Comparison of ENCODE assay signal across 9 mouse cellular contexts in the genomic region with DNA sequence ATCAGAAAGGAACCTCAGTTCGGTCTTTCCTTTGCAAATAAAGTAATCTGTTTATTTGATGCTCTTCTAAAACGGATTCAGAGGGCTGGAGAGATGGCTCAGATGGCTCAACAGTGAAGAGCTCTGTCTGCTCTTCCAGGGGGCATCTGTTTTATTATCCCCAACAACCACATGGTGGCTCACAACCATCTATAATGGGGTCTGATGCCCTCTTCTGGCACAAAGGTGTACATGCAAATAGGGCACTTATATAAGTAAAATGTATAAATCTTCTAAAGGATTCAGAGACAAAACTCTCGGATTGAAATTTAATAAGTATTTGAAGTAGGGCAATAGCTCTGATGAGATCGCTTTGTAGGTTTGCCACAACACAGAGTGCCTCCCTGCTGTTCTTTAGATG. TPM values are rescaled to one million over a fixed set of nuclear protein-coding genes. Genes with fewer than 3 reads are reported as not detected.
DNase-seq lines count a peak whose midpoint lies in the region; ATAC-seq and TF ChIP-seq lines count a peak whose summit lies in the region.
"Had no signal": no experiment of that assay in that cellular context is flagged by ENCODE, and none has a peak within 500 bp of the region (broad histone marks: within the 10 kb centered on the region; RNA-seq: fewer than 3 reads in every experiment).

No protein-coding gene starts in this region.

- peaks cover 6% of the 10 kb centered on the region for H3K4me1 ChIP-seq in midbrain, embryonic 11.5 days (ENCODE audit: control insufficient read depth, insufficient read depth, low read length)
- peaks cover 13% of the 10 kb centered on the region for H3K4me1 ChIP-seq in midbrain, embryonic 16.5 days (ENCODE audit: control insufficient read depth, insufficient read depth, low read length)
- no peaks in the 10 kb centered on the region for H3K4me1 ChIP-seq in stomach, postnatal 0 days (replicated peaks; ENCODE audit: control insufficient read depth, insufficient read depth)
- H3K4me1 ChIP-seq in kidney, embryonic 16.5 days (ENCODE audit: insufficient read depth, low read length) = peaks cover 13% of the 10 kb centered on the region

- H3K4me2 ChIP-seq in midbrain, embryonic 11.5 days = no peak overlapping the region
- H3K4me2 ChIP-seq in midbrain, embryonic 16.5 days (ENCODE audit: low read length) = no peak overlapping the region
- H3K4me2 ChIP-seq in stomach, postnatal 0 days (replicated peaks; ENCODE audit: low read depth) = no peak overlapping the region
- no peak overlapping the region for H3K4me2 ChIP-seq in kidney, embryonic 16.5 days (replicated peaks; ENCODE audit: low read depth, low read length)
- H3K4me2 ChIP-seq: heart, embryonic 15.5 days had no signal

- intact Hi-C loops in gastrocnemius, adult 2 months (cut with DNase I) = loop anchor here (2.0 kb wide), 1 partner anchor 36 kb away; no protein-coding TSS in a partner anchor
- intact Hi-C loops in left cerebral cortex, postnatal 36 days (cut with DNase I) = loop anchor here (10.0 kb wide), 1 partner anchor 244 kb away; the partner anchor contains the start of gene Cfap126

- ATAC-seq in midbrain, embryonic 11.5 days (ENCODE audit: low FRiP score) = no peak
- ATAC-seq in midbrain, embryonic 16.5 days = no peak
- no peak for ATAC-seq in stomach, postnatal 0 days (ENCODE audit: low FRiP score, low TSS enrichment)
- no peak for ATAC-seq in kidney, embryonic 16.5 days (ENCODE audit: low FRiP score, low TSS enrichment)

- H3K4me3 ChIP-seq in gastrocnemius, adult 2 months = no peak overlapping the region
- no peak overlapping the region for H3K4me3 ChIP-seq in midbrain, embryonic 11.5 days (ENCODE audit: low read depth, low read length)
- H3K4me3 ChIP-seq in midbrain, embryonic 16.5 days (ENCODE audit: low read depth, low read length) = no peak overlapping the region
- no peak overlapping the region for H3K4me3 ChIP-seq in stomach, postnatal 0 days (ENCODE audit: low read depth, low read length)
- H3K4me3 ChIP-seq in kidney, embryonic 16.5 days (ENCODE audit: low read length) = no peak overlapping the region
- H3K4me3 ChIP-seq: heart, embryonic 15.5 days had no signal

- H3K9me3 ChIP-seq in midbrain, embryonic 11.5 days (ENCODE audit: control insufficient read depth, low read length) = peaks cover 2% of the 10 kb centered on the region; the same call in 1 of the 2 replicates
- peaks cover 4% of the 10 kb centered on the region; the same call in 1 of the 2 replicates for H3K9me3 ChIP-seq in midbrain, embryonic 16.5 days (replicated peaks; ENCODE audit: control insufficient read depth, low read length, poor library complexity, severe bottlenecking)
- no peaks in the 10 kb centered on the region for H3K9me3 ChIP-seq in stomach, postnatal 0 days (ENCODE audit: control insufficient read depth, low read length)
- H3K9me3 ChIP-seq in kidney, embryonic 16.5 days (ENCODE audit: low read length) = no peaks in the 10 kb centered on the region; the same call in 1 of the 2 replicates
- H3K9me3 ChIP-seq: heart, embryonic 15.5 days had no signal

- H3K27ac ChIP-seq in gastrocnemius, adult 2 months = no peak overlapping the region
- no peak overlapping the region for H3K27ac ChIP-seq in midbrain, embryonic 11.5 days (ENCODE audit: low read depth, low read length)
- H3K27ac ChIP-seq in midbrain, embryonic 16.5 days (ENCODE audit: low read length) = no peak overlapping the region
- no peak overlapping the region for H3K27ac ChIP-seq in stomach, postnatal 0 days (replicated peaks)
- no peak overlapping the region for H3K27ac ChIP-seq in kidney, embryonic 16.5 days (ENCODE audit: low read length)
- H3K27ac ChIP-seq: heart, embryonic 15.5 days had no signal

- no peak for DNase-seq in gastrocnemius, adult 2 months
- DNase-seq in gastrocnemius, postnatal 4 days (ENCODE audit: low spot score in 2 of 2) = no peak
- DNase-seq in midbrain, embryonic 11.5 days (ENCODE audit: low spot score, missing footprints) = peak; percentile 86
- peak; percentile 51 for DNase-seq in cerebellum, adult 9-11 months
- no peak for DNase-seq in stomach, postnatal 0 days (ENCODE audit: low spot score)
- no peak for DNase-seq in left cerebral cortex, postnatal 36 days (ENCODE audit: low spot score in 2 of 2)

- TF ChIP-seq CTCF in gastrocnemius, adult 2 months (IDR thresholded peaks at IDR 0.05) = peak; percentile 65
- peak; percentile 88 for TF ChIP-seq CTCF in stomach, postnatal 0 days (IDR thresholded peaks at IDR 0.05; ENCODE audit: low read depth)

- WGBS in midbrain, embryonic 11.5 days = 77% methylated on average over 4 of the region's 4 CpGs
- WGBS in midbrain, embryonic 16.5 days = 75% methylated on average over 4 of the region's 4 CpGs
- 66% methylated on average over 4 of the region's 4 CpGs for WGBS in stomach, postnatal 0 days
- WGBS in kidney, embryonic 16.5 days = 73% methylated on average over 4 of the region's 4 CpGs

- TF ChIP-seq EP300 in stomach, postnatal 0 days (optimal IDR thresholded peaks at IDR 0.05) = no peak

- H3K27me3 ChIP-seq in midbrain, embryonic 11.5 days (ENCODE audit: control insufficient read depth, insufficient read depth, low read length) = no peaks in the 10 kb centered on the region
- no peaks in the 10 kb centered on the region for H3K27me3 ChIP-seq in midbrain, embryonic 16.5 days (ENCODE audit: control insufficient read depth, insufficient read depth, low read depth, low read length)
- H3K27me3 ChIP-seq in stomach, postnatal 0 days (ENCODE audit: control insufficient read depth, insufficient read depth, low read length) = no peaks in the 10 kb centered on the region
- no peaks in the 10 kb centered on the region for H3K27me3 ChIP-seq in kidney, embryonic 16.5 days (ENCODE audit: insufficient read depth, low read length)
- H3K27me3 ChIP-seq: heart, embryonic 15.5 days had no signal

- H3K9ac ChIP-seq in midbrain, embryonic 11.5 days (ENCODE audit: low read length) = no peak overlapping the region
- no peak overlapping the region for H3K9ac ChIP-seq in midbrain, embryonic 16.5 days (ENCODE audit: low read depth, low read length)
- no peak overlapping the region for H3K9ac ChIP-seq in stomach, postnatal 0 days (ENCODE audit: low read length)
- H3K9ac ChIP-seq in kidney, embryonic 16.5 days (replicated peaks; ENCODE audit: low read length) = no peak overlapping the region
- H3K9ac ChIP-seq: heart, embryonic 15.5 days had no signal

- H3K36me3 ChIP-seq in midbrain, embryonic 11.5 days (ENCODE audit: control insufficient read depth, insufficient read depth, low read length) = peaks cover 3% of the 10 kb centered on the region; the same call in 1 of the 2 replicates
- peaks cover 7% of the 10 kb centered on the region for H3K36me3 ChIP-seq in midbrain, embryonic 16.5 days (ENCODE audit: control insufficient read depth, insufficient read depth, low read length)
- peaks cover 4% of the 10 kb centered on the region; the same call in 1 of the 2 replicates for H3K36me3 ChIP-seq in stomach, postnatal 0 days (ENCODE audit: control insufficient read depth, insufficient read depth, low read length)
- H3K36me3 ChIP-seq in kidney, embryonic 16.5 days (ENCODE audit: insufficient read depth, low read length) = peaks cover 14% of the 10 kb centered on the region

RNA-seq across cellular contexts. Expression of gene Klhdc9, which starts 2.2 kb away (rescaled TPM):
- total RNA-seq in gastrocnemius, adult 2 months (2021) = not detected
- under 1 TPM; 0.74 to 0.83 TPM for total RNA-seq in gastrocnemius, postnatal 4 days (2021)
- polyA plus RNA-seq in midbrain, embryonic 11.5 days (2014; fragmentation: Nextera tagmentation; extraction: Ambion mirVana) = 1.4 and 2.3 TPM in 2 replicates
- 4.3 and 4.6 TPM in 2 replicates for polyA plus RNA-seq in midbrain, embryonic 16.5 days (2015; fragmentation: Nextera tagmentation; extraction: Ambion mirVana)
- polyA plus RNA-seq in stomach, postnatal 0 days (2015; fragmentation: Nextera tagmentation; extraction: Ambion mirVana) = 0.86 and 1.2 TPM in 2 replicates
- polyA plus RNA-seq in kidney, embryonic 16.5 days (2015; fragmentation: Nextera tagmentation; extraction: Ambion mirVana) = 4.2 and 4.3 TPM in 2 replicates
- 10 to 100 TPM in 1 of 2 experiments, 1 to 10 TPM in 1; 7.9 to 10.9 TPM for total RNA-seq in left cerebral cortex, postnatal 36 days (2021)

RNA-seq across cellular contexts. Expression of gene Nectin4, which starts 11.5 kb away (rescaled TPM):
- total RNA-seq in gastrocnemius, adult 2 months (2021) = under 1 TPM in 1 of 2 experiments, not detected in 1; 0.06 TPM
- under 1 TPM; 0.21 to 0.25 TPM for total RNA-seq in gastrocnemius, postnatal 4 days (2021)
- 0.49 and 0.65 TPM in 2 replicates for polyA plus RNA-seq in midbrain, embryonic 11.5 days (2014; fragmentation: Nextera tagmentation; extraction: Ambion mirVana)
- 3.6 and 3.9 TPM in 2 replicates for polyA plus RNA-seq in midbrain, embryonic 16.5 days (2015; fragmentation: Nextera tagmentation; extraction: Ambion mirVana)
- 45.5 and 48.2 TPM in 2 replicates for polyA plus RNA-seq in stomach, postnatal 0 days (2015; fragmentation: Nextera tagmentation; extraction: Ambion mirVana)
- polyA plus RNA-seq in kidney, embryonic 16.5 days (2015; fragmentation: Nextera tagmentation; extraction: Ambion mirVana) = 4.7 and 4.8 TPM in 2 replicates
- 1 to 10 TPM; 2.3 to 3.9 TPM for total RNA-seq in left cerebral cortex, postnatal 36 days (2021)

RNA-seq across cellular contexts. Expression of gene Pfdn2, which starts 13.0 kb away (rescaled TPM):
- 100 to 1,000 TPM in 1 of 2 experiments, 10 to 100 TPM in 1; 93.2 to 101 TPM for total RNA-seq in gastrocnemius, adult 2 months (2021)
- 100 to 1,000 TPM in 1 of 2 experiments, 10 to 100 TPM in 1; 97.9 to 112 TPM for total RNA-seq in gastrocnemius, postnatal 4 days (2021)
- polyA plus RNA-seq in midbrain, embryonic 11.5 days (2014; fragmentation: Nextera tagmentation; extraction: Ambion mirVana) = 64.8 and 69.8 TPM in 2 replicates
- polyA plus RNA-seq in midbrain, embryonic 16.5 days (2015; fragmentation: Nextera tagmentation; extraction: Ambion mirVana) = 146 and 166 TPM in 2 replicates
- 68.8 and 71.1 TPM in 2 replicates for polyA plus RNA-seq in stomach, postnatal 0 days (2015; fragmentation: Nextera tagmentation; extraction: Ambion mirVana)
- polyA plus RNA-seq in kidney, embryonic 16.5 days (2015; fragmentation: Nextera tagmentation; extraction: Ambion mirVana) = 99.2 and 103 TPM in 2 replicates
- total RNA-seq in left cerebral cortex, postnatal 36 days (2021) = 100 to 1,000 TPM; 161 to 185 TPM

RNA-seq across cellular contexts. Expression of gene Nit1, which starts 13.0 kb away (rescaled TPM):
- total RNA-seq in gastrocnemius, adult 2 months (2021) = 10 to 100 TPM; 29.4 to 30.4 TPM
- 10 to 100 TPM; 22.4 to 24.9 TPM for total RNA-seq in gastrocnemius, postnatal 4 days (2021)
- polyA plus RNA-seq in midbrain, embryonic 11.5 days (2014; fragmentation: Nextera tagmentation; extraction: Ambion mirVana) = 31.9 and 32.7 TPM in 2 replicates
- polyA plus RNA-seq in midbrain, embryonic 16.5 days (2015; fragmentation: Nextera tagmentation; extraction: Ambion mirVana) = 53.8 and 56.9 TPM in 2 replicates
- polyA plus RNA-seq in stomach, postnatal 0 days (2015; fragmentation: Nextera tagmentation; extraction: Ambion mirVana) = 41.7 and 41.8 TPM in 2 replicates
- 60.6 and 63.3 TPM in 2 replicates for polyA plus RNA-seq in kidney, embryonic 16.5 days (2015; fragmentation: Nextera tagmentation; extraction: Ambion mirVana)
- total RNA-seq in left cerebral cortex, postnatal 36 days (2021) = 10 to 100 TPM; 39.6 to 48.0 TPM

RNA-seq across cellular contexts. Expression of gene Dedd, which starts 29.5 kb away (rescaled TPM):
- total RNA-seq in gastrocnemius, adult 2 months (2021) = 10 to 100 TPM; 32.4 to 35.5 TPM
- 10 to 100 TPM; 33.5 to 33.6 TPM for total RNA-seq in gastrocnemius, postnatal 4 days (2021)
- polyA plus RNA-seq in midbrain, embryonic 11.5 days (2014; fragmentation: Nextera tagmentation; extraction: Ambion mirVana) = 45.1 and 46.7 TPM in 2 replicates
- 53.6 and 55.2 TPM in 2 replicates for polyA plus RNA-seq in midbrain, embryonic 16.5 days (2015; fragmentation: Nextera tagmentation; extraction: Ambion mirVana)
- polyA plus RNA-seq in stomach, postnatal 0 days (2015; fragmentation: Nextera tagmentation; extraction: Ambion mirVana) = 32.8 and 36.3 TPM in 2 replicates
- polyA plus RNA-seq in kidney, embryonic 16.5 days (2015; fragmentation: Nextera tagmentation; extraction: Ambion mirVana) = 57.0 and 59.5 TPM in 2 replicates
- total RNA-seq in left cerebral cortex, postnatal 36 days (2021) = 10 to 100 TPM; 36.9 to 41.3 TPM

Comparison
In these comparisons a context has a peak if more than half of its experiments do, and no peak if none do; other contexts are left out.
1. DNase-seq: peak in midbrain, embryonic 11.5 days (single experiment) and cerebellum, adult 9-11 months (single experiment); none in gastrocnemius, adult 2 months (single experiment), gastrocnemius, postnatal 4 days (0 of 2), stomach, postnatal 0 days (single experiment) and left cerebral cortex, postnatal 36 days (0 of 2).